Mouse (Mus musculus): ENCODE data around the gene St3gal3.

The St3gal3 gene

GRCm38 (mm10) chr4:118049606-118050302 is 85.0 kb downstream of the St3gal3 start:
- DNase-seq, result no peak

GRCm38 (mm10) chr4:118044510-118044909 is 90.2 kb downstream of the St3gal3 start:
- no peak for DNase-seq

DNA sequence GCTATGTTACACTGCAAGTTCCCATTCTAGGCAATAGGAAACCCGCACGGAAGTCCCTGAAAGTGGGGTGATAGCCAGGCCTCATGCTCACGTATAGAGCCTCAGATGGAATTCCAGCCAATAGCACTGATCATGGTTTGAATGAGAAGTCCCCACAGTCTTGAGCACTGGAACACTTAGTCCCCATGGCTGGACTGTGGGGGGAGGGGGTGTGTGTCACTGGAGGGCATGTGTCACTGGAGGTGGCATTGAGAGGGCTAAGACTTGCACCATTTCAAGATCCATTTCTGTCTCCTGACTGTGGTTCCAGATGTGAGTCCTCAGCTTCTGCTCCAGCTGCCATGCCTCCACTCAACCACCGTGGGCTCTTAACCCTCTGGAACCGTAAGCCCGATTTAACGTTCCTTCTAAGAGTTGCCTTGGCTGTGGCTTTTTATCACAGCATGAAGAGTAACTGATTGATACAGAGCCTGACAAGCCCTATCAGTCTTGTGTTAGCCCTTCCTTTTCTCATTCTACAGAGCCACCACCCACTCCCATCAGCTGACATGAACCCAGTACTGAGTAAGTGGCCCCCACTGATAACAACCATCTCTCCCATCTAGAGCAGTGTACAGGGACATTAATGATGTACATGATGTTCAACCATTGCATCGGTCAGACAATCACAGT is 91.2 kb downstream of the St3gal3 start:
- DNase-seq, result no peak

DNA sequence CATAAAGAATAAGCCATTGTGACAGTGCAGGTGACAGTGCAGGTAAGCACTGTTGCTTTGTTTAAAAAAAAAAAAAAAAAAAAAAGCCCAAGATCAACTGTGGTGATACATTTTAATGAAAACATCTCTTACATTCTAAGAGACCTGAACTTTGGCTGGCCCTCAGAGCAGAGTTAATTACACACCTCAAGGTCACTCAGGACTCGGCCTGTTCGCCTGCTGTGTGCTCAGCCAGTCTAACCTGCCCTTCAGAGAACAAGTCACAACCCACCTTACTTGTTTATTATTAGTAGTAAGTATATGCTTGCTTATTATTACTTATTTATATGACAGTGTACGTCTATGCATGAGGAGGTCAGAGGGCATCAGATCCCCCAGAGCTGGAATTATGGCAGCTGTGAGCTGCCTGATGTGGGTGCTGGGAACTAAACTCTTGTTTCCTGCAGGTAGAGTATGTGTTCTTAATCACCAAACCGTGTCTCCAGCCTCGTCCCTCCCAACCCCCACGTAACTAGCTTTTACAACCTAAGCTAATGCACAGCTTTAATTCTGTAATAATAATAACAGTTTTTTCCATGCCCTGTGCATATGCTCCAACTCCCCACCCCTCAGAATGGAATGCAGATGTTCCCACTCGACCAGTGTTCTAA is 91.9 kb downstream of the St3gal3 start:
- peak; percentile 64 for DNase-seq

- no peak for DNase-seq
Measured at GRCm38 (mm10) chr4:118041145-118041544, 93.6 kb downstream of the St3gal3 start.

DNA sequence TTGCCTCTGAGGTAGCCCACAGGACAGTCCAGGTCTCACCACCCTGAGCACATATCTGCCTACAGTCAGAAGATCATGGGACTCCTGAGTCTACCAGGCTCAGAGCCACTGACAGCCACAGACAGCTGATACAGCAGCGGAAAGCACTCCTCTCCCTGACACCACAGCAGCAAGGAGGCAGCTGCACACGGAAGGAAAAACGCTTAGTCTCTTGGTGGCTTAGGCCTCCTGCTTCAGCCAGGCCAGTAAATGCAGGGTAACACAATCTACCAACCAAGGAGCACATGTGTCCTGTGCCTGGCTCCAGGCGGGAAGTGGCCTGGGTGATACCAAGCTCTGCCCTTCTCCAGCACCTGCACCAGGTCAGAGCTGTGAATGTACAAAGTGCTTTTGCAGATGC is 94.1 kb downstream of the St3gal3 start:
- no peak for DNase-seq

DNA sequence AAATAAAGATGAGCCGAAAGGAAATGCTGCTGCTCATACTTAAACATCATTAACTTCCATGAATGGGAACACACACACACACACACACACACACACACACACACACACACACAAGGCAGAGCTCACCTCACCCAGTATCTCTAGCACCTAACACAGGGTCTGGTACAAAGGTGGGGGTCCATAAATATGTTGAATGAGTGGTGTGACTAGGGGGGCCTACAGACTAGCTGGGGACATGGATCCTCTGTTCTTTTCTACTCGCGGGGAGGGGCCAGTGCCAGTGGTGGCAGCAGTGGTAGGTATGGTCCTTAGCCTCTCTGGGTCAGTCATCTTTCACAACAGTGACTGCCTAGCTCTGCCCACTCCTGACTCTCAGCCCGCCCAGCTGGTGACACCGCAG is 94.8 kb downstream of the St3gal3 start:
- no peak for DNase-seq

- no peak for DNase-seq
Measured at GRCm38 (mm10) chr4:118038023-118038422, 96.7 kb downstream of the St3gal3 start.

DNA sequence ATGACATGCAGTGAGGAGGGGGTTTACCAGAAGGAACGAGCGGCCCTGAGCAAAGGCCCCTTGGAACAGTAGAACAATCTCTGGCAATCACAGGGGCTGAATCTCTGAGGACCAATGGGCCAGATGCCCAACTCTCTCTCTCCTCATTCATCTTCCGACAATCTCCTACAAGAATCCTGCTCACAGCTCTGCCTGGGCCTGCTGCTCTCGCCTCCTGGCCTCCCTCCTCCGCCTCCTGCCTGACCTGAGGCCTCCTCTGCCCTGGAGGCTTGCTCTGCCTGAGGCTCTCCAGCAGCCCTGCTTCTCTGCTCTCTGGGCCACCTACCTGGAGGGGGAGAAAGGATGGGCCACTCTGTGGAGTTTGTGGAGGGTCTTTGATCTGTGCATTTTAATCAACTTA is 97.3 kb downstream of the St3gal3 start:
- no peak for DNase-seq

GRCm38 (mm10) chr4:118036531-118036930 is 98.2 kb downstream of the St3gal3 start:
- no peak for DNase-seq

DNA sequence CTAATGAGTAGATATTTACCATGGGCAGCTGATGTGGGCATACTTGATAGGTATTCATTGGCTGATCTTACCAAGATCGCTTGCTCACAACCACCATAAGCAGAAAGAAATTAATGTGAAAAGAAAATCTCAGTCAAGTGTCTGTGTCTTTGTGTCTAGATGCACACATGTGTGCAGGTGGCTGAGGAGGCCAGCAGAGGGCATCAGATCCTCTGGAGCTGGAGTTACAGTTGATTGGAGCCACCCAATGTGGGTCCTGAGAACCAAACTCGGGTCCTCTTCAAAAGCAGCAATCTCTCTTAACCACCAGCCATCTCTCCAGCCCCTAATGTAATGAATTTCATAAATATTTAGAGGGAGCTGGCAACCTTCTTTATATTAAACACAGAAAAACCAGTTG is 99.6 kb downstream of the St3gal3 start:
- no peak for DNase-seq

DNA sequence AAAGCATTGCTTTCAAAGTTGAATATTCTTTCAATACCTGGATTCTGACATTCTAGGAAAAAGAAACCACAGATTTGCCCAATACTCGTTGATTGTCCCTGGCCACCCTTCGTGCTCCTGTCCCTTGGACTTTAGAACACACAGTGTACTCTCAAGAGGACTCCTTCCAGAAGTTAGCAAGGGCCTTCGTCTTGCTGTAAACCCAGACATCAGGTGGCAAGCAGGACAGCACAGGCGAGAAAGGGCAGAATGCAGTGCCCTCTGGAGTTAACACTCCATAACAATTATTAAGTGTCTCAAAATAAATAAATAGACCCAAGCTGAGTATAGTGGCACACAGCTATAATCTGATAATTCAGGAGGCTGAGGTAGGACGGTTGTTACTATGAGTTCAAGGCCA is 101.7 kb downstream of the St3gal3 start:
- no peak for DNase-seq

GRCm38 (mm10) chr4:118031776-118032170 is 102.9 kb downstream of the St3gal3 start:
- no peak for DNase-seq

DNA sequence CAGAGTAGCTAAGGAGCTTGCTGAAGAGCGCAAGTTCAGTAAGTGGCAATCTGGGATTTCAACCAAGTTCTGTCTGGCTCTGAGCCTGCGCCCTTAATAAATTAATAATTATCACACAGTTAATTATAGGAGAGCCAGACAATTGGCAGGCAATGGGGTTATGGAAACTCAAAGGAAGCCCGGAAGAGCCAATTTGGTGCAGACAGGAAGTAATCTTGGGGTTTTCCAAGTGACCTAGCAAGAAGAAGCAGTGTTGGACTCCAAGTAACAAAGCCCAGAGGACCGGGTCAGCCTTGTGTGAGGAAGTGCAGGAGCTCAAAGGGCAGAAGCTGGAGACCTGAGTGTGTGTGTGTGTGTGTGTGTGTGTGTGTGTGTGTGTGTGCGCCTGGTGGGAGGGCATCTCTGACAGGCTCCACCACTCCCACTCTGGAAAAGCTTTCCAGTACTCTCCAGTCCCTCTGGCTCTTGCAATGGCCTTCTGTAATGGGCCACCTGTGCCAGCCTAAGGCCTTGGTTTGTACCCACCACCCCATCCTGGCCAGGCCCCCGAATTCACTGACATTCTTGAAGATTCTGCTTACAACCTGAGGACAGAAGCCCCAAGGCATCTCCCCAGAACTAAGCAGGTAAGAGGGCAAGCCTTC is 103.5 kb downstream of the St3gal3 start:
- DNase-seq, result peak; percentile 57

DNA sequence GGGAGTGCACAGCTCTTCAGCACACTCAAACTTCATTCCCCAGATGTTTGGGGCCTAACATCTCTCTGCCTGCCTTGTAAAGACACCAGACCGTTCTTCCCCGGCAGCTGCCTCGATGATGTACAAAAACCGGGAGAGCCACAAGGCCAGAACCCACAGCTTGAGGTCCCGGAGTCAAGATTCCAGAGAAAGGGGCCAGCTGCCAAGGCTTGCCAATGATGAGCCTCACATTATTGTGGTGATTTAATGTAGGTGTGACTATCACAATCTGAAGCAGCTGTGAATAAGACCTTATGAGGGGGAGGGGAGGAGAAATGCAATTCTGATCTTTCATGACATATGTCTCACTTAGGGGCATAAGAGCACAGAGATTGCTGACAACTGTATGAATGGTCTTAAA is 104.4 kb downstream of the St3gal3 start:
- DNase-seq, result no peak

GRCm38 (mm10) chr4:118029892-118030291 is 104.8 kb downstream of the St3gal3 start:
- DNase-seq, result no peak

- peak; percentile 55 for DNase-seq
Measured at GRCm38 (mm10) chr4:118028994-118029393, 105.7 kb downstream of the St3gal3 start.

DNA sequence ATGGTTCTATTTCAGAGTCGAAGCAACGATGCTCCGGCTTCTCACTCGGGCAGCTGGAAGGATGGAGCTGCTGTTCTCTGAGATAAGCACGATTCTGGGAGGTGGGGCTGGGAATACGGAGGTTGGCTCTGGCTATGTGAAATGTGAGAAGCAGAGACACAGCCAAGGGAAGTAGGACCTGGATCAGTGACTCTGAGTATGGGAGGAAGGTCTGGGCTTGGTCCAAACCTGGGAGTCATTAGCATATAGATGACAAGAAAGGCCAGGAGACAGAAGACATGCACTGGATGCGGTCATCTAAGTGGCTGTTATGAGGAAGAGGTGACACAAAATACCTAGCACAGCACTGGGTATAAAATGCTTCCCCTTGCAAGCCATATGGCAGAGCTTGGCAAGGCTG is 108.8 kb downstream of the St3gal3 start:
- no peak for DNase-seq

GRCm38 (mm10) chr4:118025381-118025780 is 109.3 kb downstream of the St3gal3 start:
- no peak for DNase-seq

DNA sequence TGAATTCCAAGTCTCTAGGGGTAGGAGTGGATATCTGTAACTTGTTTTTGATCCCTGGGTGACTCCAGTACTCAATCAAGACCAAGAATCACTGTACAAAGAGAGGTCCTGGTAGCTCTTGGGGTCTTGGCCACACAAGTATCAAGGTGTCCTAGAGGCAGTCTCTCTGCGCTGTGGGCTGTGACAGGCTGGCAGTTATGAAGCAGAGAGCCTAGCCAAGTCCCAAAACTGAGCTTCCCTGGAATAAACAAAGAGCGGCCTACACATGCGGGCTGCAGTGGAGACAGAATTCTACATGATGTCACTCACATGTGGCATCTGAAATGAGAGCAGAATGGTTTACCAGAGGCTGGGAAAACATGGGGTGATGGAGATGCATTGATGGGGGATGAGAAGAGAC is 111.9 kb downstream of the St3gal3 start:
- DNase-seq, result no peak

- DNase-seq, result no peak
Measured at GRCm38 (mm10) chr4:118022406-118022805, 112.3 kb downstream of the St3gal3 start.

DNA sequence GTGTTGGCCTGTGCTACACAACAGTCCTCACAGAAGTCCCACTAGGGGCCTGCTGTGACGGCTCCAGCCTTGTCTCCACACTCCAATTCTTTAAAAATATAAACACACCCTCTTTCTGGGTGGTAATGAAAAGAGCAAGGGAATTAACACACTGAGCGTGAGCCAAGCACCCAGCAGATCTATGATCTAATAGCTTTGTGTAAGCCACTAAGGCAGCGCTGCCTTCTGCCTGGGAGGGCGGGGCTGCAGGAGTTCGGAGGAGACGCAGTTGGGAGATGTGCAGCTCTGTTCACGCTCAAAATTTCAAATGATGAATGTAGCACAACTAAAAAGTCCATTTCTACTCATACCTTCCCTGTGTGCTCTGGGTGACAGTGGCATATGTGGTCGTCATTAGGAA is 115.1 kb downstream of the St3gal3 start:
- DNase-seq, result no peak

- DNase-seq, result no peak
Measured at GRCm38 (mm10) chr4:118019218-118019617, 115.5 kb downstream of the St3gal3 start.

Measured in kidney, adult 18-20 months (tissue).